Mouse (Mus musculus) heart, embryonic 12.5 days (tissue): ENCODE data around the gene Txndc9. TPM values are rescaled to one million over a fixed set of nuclear protein-coding genes. Genes with fewer than 3 reads are reported as not detected.
"Not testable (repeated sequence)": the region's sequence is repeated elsewhere in the genome, so short reads cannot be mapped to it uniquely, and the experiment has no call there.

Experiments
- ATAC-seq: fragments of 200-750 bp; cut with Nextera tagmentation; 2 replicates; pipeline ENCODE4 v1.8.0; 2017; ENCODE audit warnings: moderate TSS enrichment, moderate library complexity; ENCODE audit not compliant: insufficient number of reproducible peaks, low FRiP score
- H3K27ac ChIP-seq: fragments of 300-500 bp; sonication (generic); 2 replicates; pipeline ENCODE4 v1.5.1; 2016; ENCODE audit warnings: mild to moderate bottlenecking, moderate library complexity; ENCODE audit not compliant: poor library complexity, severe bottlenecking
- H3K27me3 ChIP-seq: fragments of 300-500 bp; sonication (generic); replicated peaks from 2 replicates; pipeline ENCODE4 v1.6.1; 2016; ENCODE audit warnings: mild to moderate bottlenecking, moderate library complexity
- H3K36me3 ChIP-seq: fragments of 300-500 bp; sonication (generic); 2 replicates; pipeline ENCODE4 v1.6.1; 2016; ENCODE audit warnings: mild to moderate bottlenecking, moderate library complexity
- H3K4me1 ChIP-seq: fragments of 300-500 bp; sonication (generic); replicated peaks from 2 replicates; pipeline ENCODE4 v1.6.1; 2016; ENCODE audit warnings: mild to moderate bottlenecking
- H3K4me2 ChIP-seq: fragments of 300-500 bp; sonication (generic); 2 replicates; pipeline ENCODE4 v1.6.1; 2016; ENCODE audit warnings: mild to moderate bottlenecking, moderate library complexity
- H3K4me3 ChIP-seq: fragments of 300-500 bp; sonication (generic); 2 replicates; pipeline ENCODE4 v1.5.1; 2016; ENCODE audit warnings: mild to moderate bottlenecking
- H3K9ac ChIP-seq: fragments of 300-500 bp; sonication (generic); 2 replicates; pipeline ENCODE4 v1.6.1; 2016; ENCODE audit warnings: mild to moderate bottlenecking, moderate library complexity
- H3K9me3 ChIP-seq: fragments of 300-500 bp; sonication (generic); replicated peaks from 2 replicates; pipeline ENCODE4 v1.6.1; 2016; ENCODE audit warnings: mild to moderate bottlenecking, moderate library complexity
- WGBS: fragments of 180-500 bp; shearing (Covaris S2); methylation state at CpG from one replicate; pipeline ENCODE4 v1.1.7; 2016; 5-methylcytosine and 5-hydroxymethylcytosine counted together
- polyA plus RNA-seq: library from polyadenylated mRNA; unstranded; fragments of >200 nt; fragmentation: Nextera tagmentation; extraction: Ambion mirVana; gene quantifications from 2 replicates; pipeline ENCODE4 v1.2.1, GENCODE M21; 2016

Gene Txndc9
- polyA plus RNA-seq, 1 experiment from 2014 or later, result 115 TPM

DNA sequence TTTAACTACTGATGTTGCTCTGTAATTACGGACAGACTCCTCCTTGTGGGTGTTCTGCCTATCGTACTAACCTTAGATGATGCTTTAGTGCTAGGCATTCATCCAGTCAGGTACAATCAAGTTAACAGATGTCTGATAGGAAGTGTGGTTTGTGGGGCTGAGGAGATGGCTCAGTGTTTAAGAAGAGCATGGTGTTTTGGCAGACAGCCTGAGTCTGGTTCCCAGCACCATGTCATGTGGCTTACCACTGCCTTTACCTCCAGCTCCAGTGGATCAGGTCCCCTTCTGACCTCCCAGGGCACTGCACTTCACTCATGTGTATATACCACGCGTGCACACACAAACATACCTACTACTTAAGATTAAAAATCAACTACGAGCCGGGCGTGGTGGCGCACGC lies 4.3 kb upstream of the Txndc9 start:
- ATAC-seq, result no peak
- 94% methylated on average over 9 of the region's 9 CpGs for WGBS

DNA sequence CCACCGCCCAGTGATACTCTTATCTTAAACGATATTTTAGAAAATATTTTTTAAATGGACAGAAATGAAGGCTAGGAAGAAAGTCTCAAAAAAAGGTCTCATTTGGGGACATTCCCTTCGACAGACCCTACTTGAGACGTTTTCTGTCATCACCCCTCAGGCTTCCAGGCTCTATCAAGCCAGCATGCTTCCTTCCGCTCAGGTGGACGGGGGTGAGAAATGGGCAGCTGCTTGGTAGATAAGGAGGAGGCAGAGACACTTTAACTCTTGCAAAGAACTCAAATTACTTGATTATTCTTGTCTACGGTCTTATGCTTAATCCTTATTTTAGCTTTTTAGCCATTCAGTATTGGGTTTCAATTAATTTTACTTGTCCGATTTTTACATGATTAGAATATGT lies 3.2 kb upstream of the Txndc9 start:
- no peak overlapping the region for H3K4me2 ChIP-seq
- WGBS, result 69% methylated on average over 8 of the region's 8 CpGs
- no peaks in the 10 kb centered on the region for H3K27me3 ChIP-seq
- no peaks in the 10 kb centered on the region for H3K36me3 ChIP-seq
- peaks cover 16% of the 10 kb centered on the region for H3K4me1 ChIP-seq
- H3K4me3 ChIP-seq, result no peak overlapping the region
- H3K9ac ChIP-seq, result no peak overlapping the region
- H3K27ac ChIP-seq, result no peak overlapping the region
- no peaks in the 10 kb centered on the region for H3K9me3 ChIP-seq
- ATAC-seq, result no peak

More for the DNA sequence above, 4.3 kb upstream of the Txndc9 start:
- Histone ChIP-seq H3K27me3 (no peaks in the 10 kb centered on the region), H3K36me3 (no peaks in the 10 kb centered on the region), H3K4me2 (no peak overlapping the region), H3K4me1 (peaks cover 10% of the 10 kb centered on the region), H3K9me3 (no peaks in the 10 kb centered on the region), H3K9ac (no peak overlapping the region), H3K27ac (no peak overlapping the region), H3K4me3 (no peak overlapping the region)

DNA sequence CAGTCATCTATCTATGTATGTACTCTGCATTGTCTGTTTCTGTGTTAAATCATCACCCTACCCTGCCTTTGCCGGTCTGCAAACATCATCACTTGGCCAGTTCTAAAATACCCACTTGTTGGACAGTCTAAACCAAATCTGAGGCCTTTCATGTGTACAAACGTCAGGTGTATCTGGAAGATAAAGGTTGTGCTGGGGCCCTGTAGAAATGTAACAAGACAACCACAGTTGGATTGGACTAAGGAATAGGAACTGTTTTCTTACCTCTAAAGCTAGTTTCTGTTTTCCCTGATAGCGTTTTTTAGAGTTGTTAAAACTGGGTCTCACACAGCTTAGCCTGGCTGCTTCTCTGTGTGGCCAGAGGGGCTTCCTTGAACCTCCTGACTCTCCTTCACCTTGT lies 1.9 kb upstream of the Txndc9 start:
- Histone ChIP-seq H3K9ac (no peak overlapping the region), H3K27ac (no peak overlapping the region), H3K4me3 (peak overlapping the region; percentile 92), H3K27me3 (no peaks in the 10 kb centered on the region), H3K4me2 (peak overlapping the region; percentile 72; the same call in 1 of the 2 replicates), H3K9me3 (no peaks in the 10 kb centered on the region), H3K4me1 (peaks cover 17% of the 10 kb centered on the region), H3K36me3 (peaks cover 10% of the 10 kb centered on the region)
- ATAC-seq, result no peak
- 64% methylated on average over 3 of the region's 3 CpGs for WGBS

DNA sequence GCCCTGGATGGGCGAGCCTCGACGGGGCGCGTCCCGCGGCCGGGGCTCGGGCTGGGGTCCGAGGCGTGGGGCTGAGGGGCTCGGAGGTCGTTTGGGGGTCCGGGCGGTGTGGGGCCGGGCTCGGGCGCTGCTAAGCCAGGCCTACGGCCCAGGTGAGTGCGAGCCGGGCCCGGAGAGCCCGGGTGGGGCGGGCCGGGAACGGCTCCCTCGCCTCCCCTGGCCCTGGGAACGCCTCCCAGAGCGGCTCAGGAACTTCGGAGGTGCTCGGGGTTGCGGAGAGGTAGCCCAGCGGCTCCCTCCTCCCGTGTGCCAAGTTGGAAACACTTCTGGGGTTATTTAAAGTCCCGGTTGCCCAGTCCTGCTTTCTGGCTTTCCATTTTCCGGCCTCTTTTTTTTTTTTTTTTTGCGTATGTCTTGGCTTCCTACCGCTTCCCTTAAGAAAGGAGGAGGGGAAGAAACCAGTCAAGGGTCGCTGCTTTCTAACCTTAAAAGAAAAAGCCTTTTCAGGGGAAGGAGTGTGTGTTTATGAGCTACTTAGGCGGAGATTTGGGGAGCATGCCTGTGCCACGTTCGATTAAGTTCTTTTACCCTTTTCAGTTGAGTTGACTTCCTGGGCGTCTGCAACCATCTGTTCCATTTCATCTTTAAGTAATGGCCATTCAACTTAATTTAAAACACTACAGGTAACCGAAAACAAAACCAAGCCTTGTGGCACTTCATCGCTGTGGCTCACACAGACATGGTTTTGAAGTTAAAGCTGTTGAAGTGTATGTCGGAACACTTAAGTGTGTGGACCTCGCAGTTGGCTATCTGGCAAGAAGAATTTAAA lies 892 bp upstream of the Txndc9 start:
- WGBS, result 3% methylated on average over 37 of the region's 47 CpGs
- peak; percentile 62 for ATAC-seq
- H3K27me3 ChIP-seq, result no peaks in the 10 kb centered on the region

DNA sequence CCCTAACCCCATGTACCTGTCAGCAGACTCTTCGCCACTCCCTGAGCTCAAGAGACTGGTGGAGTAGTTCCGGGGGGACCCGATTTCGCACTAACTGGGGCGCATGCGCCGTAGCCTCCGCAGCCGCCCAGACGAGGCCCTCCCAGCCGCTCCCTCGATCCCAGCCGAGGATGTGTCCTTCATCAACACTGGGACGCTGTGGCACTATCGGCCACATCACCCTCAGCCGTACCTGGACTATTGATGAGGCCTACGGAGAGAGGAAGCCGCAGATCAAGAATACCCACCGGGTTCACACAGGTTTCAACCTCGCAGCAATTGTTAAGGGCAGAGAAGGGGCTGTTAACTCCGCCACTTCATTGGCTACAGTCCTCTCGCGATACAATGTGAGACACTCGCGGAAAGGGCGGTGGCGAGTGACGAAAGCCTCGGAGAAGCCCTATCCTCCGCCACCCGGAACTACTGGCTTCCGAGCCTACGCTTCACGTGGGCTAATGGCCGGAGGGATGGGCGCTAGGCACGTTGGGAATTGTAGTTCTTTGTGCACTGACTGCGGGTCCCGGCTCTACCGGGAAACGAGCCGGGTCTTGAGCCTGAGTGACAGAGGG lies 712 bp downstream of the Txndc9 start:
- Histone ChIP-seq H3K4me3 (peak overlapping the region; percentile 92), H3K27me3 (no peaks in the 10 kb centered on the region), H3K27ac (peak overlapping the region; percentile 88), H3K4me1 (peaks cover 17% of the 10 kb centered on the region), H3K9me3 (no peaks in the 10 kb centered on the region), H3K36me3 (peaks cover 33% of the 10 kb centered on the region), H3K4me2 (peak overlapping the region; percentile 90), H3K9ac (peak overlapping the region; percentile 96)
- ATAC-seq, result peak; percentile 95
- WGBS, result under 1% methylated on average over 42 of the region's 42 CpGs

More for the DNA sequence above, 892 bp upstream of the Txndc9 start:
- Histone ChIP-seq H3K9me3 (no peaks in the 10 kb centered on the region), H3K4me2 (peak overlapping the region; percentile 72), H3K36me3 (peaks cover 19% of the 10 kb centered on the region), H3K27ac (peak overlapping the region; percentile 87), H3K9ac (peak overlapping the region; percentile 96), H3K4me3 (peak overlapping the region; percentile 92), H3K4me1 (peaks cover 17% of the 10 kb centered on the region)

DNA sequence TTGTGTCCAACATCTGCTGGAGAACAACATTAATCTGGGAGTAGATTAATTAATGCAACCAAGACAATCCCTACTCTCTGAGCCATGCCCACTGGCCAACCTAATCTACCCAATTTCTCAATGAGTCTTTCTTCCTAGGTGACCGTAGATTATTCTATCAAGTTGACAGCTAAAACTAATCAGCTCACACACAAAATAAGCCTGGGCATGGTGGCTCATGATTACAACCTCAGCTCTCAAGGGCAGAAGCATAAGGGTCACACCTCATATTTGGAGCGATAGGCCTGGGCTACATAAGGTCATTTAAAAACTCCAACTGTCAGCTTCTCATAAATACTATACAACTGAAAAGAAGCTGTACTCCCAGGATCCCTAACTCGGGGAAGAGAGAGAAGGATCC lies 1.5 kb downstream of the Txndc9 start:
- WGBS, result 36% methylated on average over 3 of the region's 3 CpGs
- H3K27ac ChIP-seq, result peak overlapping the region; percentile 88; the same call in 1 of the 2 replicates

DNA sequence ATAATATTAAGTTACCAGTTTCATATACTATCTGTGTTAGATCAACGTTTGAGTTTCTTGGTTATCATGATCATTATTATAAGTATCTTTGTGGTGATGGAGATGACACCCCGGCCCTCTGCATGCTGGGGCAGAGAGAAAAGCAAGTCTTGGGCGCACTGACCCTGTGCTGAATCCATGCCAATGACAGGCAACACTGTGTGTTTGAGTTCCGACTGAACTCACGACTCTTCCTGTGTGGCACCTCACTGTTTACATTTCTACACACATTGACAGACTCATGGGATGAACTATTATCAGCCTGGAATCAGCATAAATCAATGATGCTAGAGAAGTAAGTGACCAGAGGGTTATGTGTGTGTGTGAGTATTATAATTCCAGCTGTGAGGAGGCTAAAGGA lies 9.8 kb downstream of the Txndc9 start:
- 94% methylated on average over 5 of the region's 5 CpGs for WGBS
- ATAC-seq, result no peak
- H3K27ac ChIP-seq, result no peak overlapping the region
- H3K9me3 ChIP-seq, result no peaks in the 10 kb centered on the region
- no peaks in the 10 kb centered on the region for H3K4me1 ChIP-seq
- peaks cover 68% of the 10 kb centered on the region for H3K36me3 ChIP-seq
- H3K4me2 ChIP-seq, result no peak overlapping the region
- H3K9ac ChIP-seq, result no peak overlapping the region
- no peak overlapping the region for H3K4me3 ChIP-seq
- H3K27me3 ChIP-seq, result no peaks in the 10 kb centered on the region

More for the DNA sequence above, 1.5 kb downstream of the Txndc9 start:
- Histone ChIP-seq H3K4me3 (peak overlapping the region; percentile 92), H3K4me1 (peaks cover 17% of the 10 kb centered on the region), H3K4me2 (peak overlapping the region; percentile 90), H3K36me3 (peaks cover 40% of the 10 kb centered on the region), H3K9ac (peak overlapping the region; percentile 93), H3K9me3 (no peaks in the 10 kb centered on the region), H3K27me3 (no peaks in the 10 kb centered on the region)
- ATAC-seq, result no peak

DNA sequence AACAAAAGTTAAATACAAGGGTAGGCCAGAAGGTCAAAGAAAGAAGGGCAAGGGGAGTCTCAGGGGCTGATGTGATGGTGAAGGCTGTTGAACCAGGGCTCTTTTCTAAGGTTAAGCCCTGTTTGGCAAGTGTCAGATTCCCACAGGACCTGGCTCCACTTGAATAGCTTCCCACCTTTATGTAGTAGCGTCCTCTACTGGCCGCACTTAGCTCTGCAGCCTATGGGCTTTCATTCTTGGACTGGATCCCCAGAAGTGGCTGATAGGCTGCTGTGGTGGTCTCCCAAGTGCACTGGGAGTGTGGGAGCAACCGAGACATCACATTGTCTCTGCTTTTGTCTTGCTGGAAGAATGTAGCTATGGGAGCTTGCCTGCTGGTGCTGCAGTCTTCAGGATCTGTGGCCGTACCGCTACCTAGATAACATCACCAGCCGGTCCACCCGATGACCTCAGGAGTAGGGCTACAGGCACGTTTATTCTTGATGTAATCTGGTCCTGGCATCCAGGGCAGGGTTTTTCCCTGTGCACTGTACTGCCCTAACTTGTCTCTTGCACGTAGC lies 11.8 kb downstream of the Txndc9 start:
- no peaks in the 10 kb centered on the region for H3K4me1 ChIP-seq
- H3K36me3 ChIP-seq, result peaks cover 51% of the 10 kb centered on the region
- no peak for ATAC-seq
- H3K9me3 ChIP-seq, result no peaks in the 10 kb centered on the region
- no peak overlapping the region for H3K27ac ChIP-seq
- H3K4me2 ChIP-seq, result no peak overlapping the region
- H3K4me3 ChIP-seq, result no peak overlapping the region
- H3K27me3 ChIP-seq, result no peaks in the 10 kb centered on the region
- 73% methylated on average over 9 of the region's 9 CpGs for WGBS
- H3K9ac ChIP-seq, result no peak overlapping the region

DNA sequence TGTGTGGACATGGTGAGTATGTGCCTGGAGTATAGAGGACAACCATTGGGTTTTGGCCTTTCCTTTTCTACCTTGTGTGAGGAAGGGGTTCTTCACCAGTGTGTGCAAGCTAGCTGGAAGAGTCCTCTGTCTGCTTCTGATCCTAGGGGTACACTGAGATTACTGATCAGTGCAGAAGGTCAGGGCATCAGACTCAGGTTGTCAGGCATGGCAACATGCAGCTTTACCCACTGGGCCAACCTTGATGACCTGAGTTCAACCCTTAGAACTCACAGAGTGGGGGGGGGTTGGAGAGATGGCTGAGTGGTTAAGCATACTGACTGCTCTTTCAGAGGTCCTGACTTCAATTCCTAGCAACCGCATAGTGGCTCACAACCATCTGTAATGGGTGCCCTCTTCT lies 13.4 kb downstream of the Txndc9 start:
- WGBS, result 85% methylated on average over 1 of the region's 1 CpGs
- Histone ChIP-seq H3K4me1 (no peaks in the 10 kb centered on the region), H3K27me3 (no peaks in the 10 kb centered on the region), H3K4me3 (no peak overlapping the region), H3K4me2 (no peak overlapping the region), H3K27ac (no peak overlapping the region), H3K36me3 (peaks cover 37% of the 10 kb centered on the region), H3K9ac (no peak overlapping the region), H3K9me3 (no peaks in the 10 kb centered on the region)
- ATAC-seq, result no peak

DNA sequence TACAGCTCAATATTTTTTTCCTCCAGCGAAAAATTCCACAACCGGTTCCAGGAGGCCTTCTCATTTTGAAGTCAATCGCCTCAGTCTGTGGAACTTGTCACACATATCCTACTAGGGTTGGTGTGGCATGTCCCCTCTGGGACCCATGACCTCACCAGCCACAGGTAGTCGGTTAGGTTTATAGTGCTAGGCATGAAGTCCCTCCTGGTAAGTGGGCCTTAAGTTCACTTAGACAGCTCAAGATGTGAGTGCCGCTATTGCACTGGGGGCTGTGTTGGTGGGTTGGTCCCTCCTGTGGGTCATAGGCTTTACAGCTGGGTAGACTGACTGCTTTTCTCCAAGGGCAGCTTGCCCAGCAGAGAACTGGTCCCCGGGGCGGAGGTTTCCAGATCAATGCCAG lies 20.4 kb downstream of the Txndc9 start:
- no peak overlapping the region for H3K9ac ChIP-seq

DNA sequence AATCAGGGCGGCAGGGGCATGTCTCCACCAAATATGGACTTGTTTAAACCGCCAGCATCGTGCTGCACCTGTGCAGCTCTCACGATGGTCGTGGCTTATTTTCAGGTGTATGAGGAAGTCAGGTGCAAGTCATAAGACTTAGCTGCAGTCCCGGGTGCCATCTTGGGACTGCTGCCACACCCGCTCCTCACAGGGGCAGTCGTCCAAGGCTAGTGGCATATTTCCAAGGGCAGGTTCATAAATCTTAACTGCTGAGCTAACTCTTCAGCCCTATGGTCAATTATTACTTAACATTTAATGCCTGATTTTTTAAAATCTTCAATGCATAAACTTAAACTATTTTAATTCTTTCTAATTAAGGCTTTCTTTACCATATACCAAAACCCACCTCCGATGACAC lies 21.0 kb downstream of the Txndc9 start:
- not testable (repeated sequence) for H3K9me3 ChIP-seq, ATAC-seq, H3K27ac ChIP-seq, H3K4me2 ChIP-seq, H3K27me3 ChIP-seq, H3K9ac ChIP-seq, H3K4me3 ChIP-seq, H3K36me3 ChIP-seq, H3K4me1 ChIP-seq
- WGBS, result 71% methylated on average over 9 of the region's 9 CpGs

More for the DNA sequence above, 20.4 kb downstream of the Txndc9 start:
- no peak overlapping the region for H3K4me2 ChIP-seq
- H3K27me3 ChIP-seq, result no peaks in the 10 kb centered on the region
- no peaks in the 10 kb centered on the region for H3K36me3 ChIP-seq
- no peaks in the 10 kb centered on the region for H3K9me3 ChIP-seq
- 0 out of 2 replicates have a peak, but pooled peaks cover under 1% of the 10 kb centered on the region for H3K4me1 ChIP-seq
- 87% methylated on average over 7 of the region's 7 CpGs for WGBS
- ATAC-seq, result no peak
- H3K4me3 ChIP-seq, result no peak overlapping the region
- no peak overlapping the region for H3K27ac ChIP-seq
